Mouse (Mus musculus) midbrain, embryonic 16.5 days (tissue): ENCODE data around the gene Ankrd12. TPM values are rescaled to one million over a fixed set of nuclear protein-coding genes. Genes with fewer than 3 reads are reported as not detected.

Experiments
- ATAC-seq: fragments of 200-750 bp; cut with Nextera tagmentation; 2 replicates; pipeline ENCODE4 v1.8.0; 2017; ENCODE audit warnings: moderate TSS enrichment
- H3K27ac ChIP-seq: fragments of 300-500 bp; sonication (generic); 2 replicates; pipeline ENCODE4 v1.5.1; 2014; ENCODE audit warnings: mild to moderate bottlenecking, low read length, mixed read lengths
- H3K27me3 ChIP-seq: fragments of 300-500 bp; sonication (generic); 2 replicates; pipeline ENCODE4 v1.6.1; 2014; ENCODE audit warnings: low read depth, low read length, mixed read lengths; ENCODE audit not compliant: control insufficient read depth, insufficient read depth
- H3K36me3 ChIP-seq: fragments of 300-500 bp; sonication (generic); 2 replicates; pipeline ENCODE4 v1.6.1; 2014; ENCODE audit warnings: mild to moderate bottlenecking, low read length, moderate library complexity, mixed read lengths; ENCODE audit not compliant: control insufficient read depth, insufficient read depth
- H3K4me1 ChIP-seq: fragments of 300-500 bp; sonication (generic); 2 replicates; pipeline ENCODE4 v1.6.1; 2014; ENCODE audit warnings: mild to moderate bottlenecking, low read length, mixed read lengths; ENCODE audit not compliant: control insufficient read depth, insufficient read depth
- H3K4me2 ChIP-seq: fragments of 300-500 bp; sonication (generic); 2 replicates; pipeline ENCODE4 v1.6.1; 2014; ENCODE audit warnings: mild to moderate bottlenecking, low read length, mixed read lengths
- H3K4me3 ChIP-seq: fragments of 300-500 bp; sonication (generic); 2 replicates; pipeline ENCODE4 v1.5.1; 2014; ENCODE audit warnings: low read depth, mild to moderate bottlenecking, low read length, moderate library complexity, mixed read lengths
- H3K9ac ChIP-seq: fragments of 300-500 bp; sonication (generic); 2 replicates; pipeline ENCODE4 v1.6.1; 2014; ENCODE audit warnings: low read depth, low read length, mixed read lengths
- H3K9me3 ChIP-seq: fragments of 300-500 bp; sonication (generic); replicated peaks from 2 replicates; pipeline ENCODE4 v1.6.1; 2014; ENCODE audit warnings: mild to moderate bottlenecking, low read length, mixed read lengths; ENCODE audit not compliant: control insufficient read depth, poor library complexity, severe bottlenecking
- WGBS: fragments of 180-500 bp; shearing (Covaris S2); extraction: QIAGEN DNeasy Blood & Tissue Kit; methylation state at CpG from one replicate; pipeline ENCODE4 v1.1.7; 2014; 5-methylcytosine and 5-hydroxymethylcytosine counted together
- polyA plus RNA-seq: library from polyadenylated mRNA; unstranded; fragments of >200 nt; fragmentation: Nextera tagmentation; extraction: Ambion mirVana; gene quantifications from 2 replicates; pipeline ENCODE4 v1.2.1, GENCODE M21; 2015

Gene Ankrd12
- polyA plus RNA-seq, 1 experiment from 2014 or later: 198 TPM

DNA sequence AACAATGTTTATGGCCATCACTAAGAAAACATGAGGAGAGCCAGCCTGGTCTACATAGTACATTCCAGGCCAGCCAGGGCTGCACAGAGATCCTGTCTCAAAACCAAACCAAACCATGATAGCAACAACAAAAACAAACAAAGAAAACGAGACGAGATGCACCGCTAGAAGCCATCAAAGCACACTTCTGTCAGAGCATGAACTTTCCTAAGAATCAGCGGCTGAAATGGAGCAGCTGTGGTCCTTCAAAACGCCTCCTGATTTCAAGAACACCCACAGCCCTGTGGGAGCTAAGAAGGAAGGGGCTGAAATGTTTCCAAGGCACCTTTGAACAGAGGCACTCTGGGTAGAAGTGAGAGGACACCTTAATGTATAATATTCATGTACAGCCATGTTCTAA, 152.7 kb downstream of the Ankrd12 start:
- Histone ChIP-seq H3K4me2 (no peak overlapping the region), H3K9me3 (no peaks in the 10 kb centered on the region), H3K36me3 (peaks cover 23% of the 10 kb centered on the region), H3K4me1 (no peaks in the 10 kb centered on the region), H3K27me3 (no peaks in the 10 kb centered on the region), H3K4me3 (no peak overlapping the region), H3K9ac (no peak overlapping the region), H3K27ac (no peak overlapping the region)
- WGBS: 73% methylated on average over 5 of the region's 5 CpGs
- ATAC-seq: no peak

GRCm38 (mm10) chr17:65921975-65922374, 154.9 kb downstream of the Ankrd12 start:
- Histone ChIP-seq H3K36me3 (peaks cover 13% of the 10 kb centered on the region), H3K4me1 (no peaks in the 10 kb centered on the region), H3K9ac (no peak overlapping the region), H3K27ac (no peak overlapping the region), H3K9me3 (no peaks in the 10 kb centered on the region), H3K27me3 (no peaks in the 10 kb centered on the region), H3K4me3 (no peak overlapping the region), H3K4me2 (no peak overlapping the region)
- WGBS: 69% methylated on average over 6 of the region's 6 CpGs
- ATAC-seq: no peak

GRCm38 (mm10) chr17:65919235-65919634, 157.7 kb downstream of the Ankrd12 start:
- no peaks in the 10 kb centered on the region for H3K9me3 ChIP-seq
- H3K9ac ChIP-seq: no peak overlapping the region
- H3K27me3 ChIP-seq: no peaks in the 10 kb centered on the region
- no peak for ATAC-seq
- 78% methylated on average over 3 of the region's 3 CpGs for WGBS
- H3K4me1 ChIP-seq: no peaks in the 10 kb centered on the region
- no peak overlapping the region for H3K4me3 ChIP-seq
- no peak overlapping the region for H3K4me2 ChIP-seq
- H3K27ac ChIP-seq: no peak overlapping the region
- H3K36me3 ChIP-seq: 0 out of 2 replicates have a peak, but pooled peaks cover 2% of the 10 kb centered on the region

DNA sequence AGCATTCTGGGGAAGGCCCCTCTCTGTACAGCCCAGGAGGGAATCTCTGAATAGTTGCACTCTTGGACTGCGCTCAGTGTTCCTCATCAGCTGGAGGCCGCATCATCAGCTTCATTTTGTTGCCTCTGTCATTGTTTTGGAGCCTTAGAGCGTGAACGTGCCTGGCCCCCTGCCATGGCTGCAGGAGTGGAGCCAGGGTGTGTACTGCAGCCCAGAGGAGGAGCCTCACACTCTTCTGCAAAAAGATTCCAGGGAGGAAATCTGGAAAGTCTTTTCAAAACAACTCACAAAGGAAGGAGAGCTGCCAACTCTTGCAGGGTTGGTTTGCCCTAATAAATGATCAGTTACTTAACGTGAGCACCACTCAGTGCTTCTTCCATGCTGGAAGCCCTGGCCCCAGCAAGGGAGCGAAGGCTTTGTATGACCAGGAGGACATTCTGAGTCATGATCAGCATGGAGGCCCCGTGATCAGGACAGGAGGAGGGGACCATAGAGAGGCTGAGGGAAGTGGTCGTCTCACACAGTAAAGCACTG, 160.7 kb downstream of the Ankrd12 start:
- Histone ChIP-seq H3K4me2 (no peak overlapping the region), H3K9ac (no peak overlapping the region), H3K9me3 (no peaks in the 10 kb centered on the region), H3K27me3 (no peaks in the 10 kb centered on the region), H3K4me3 (no peak overlapping the region), H3K4me1 (no peaks in the 10 kb centered on the region), H3K27ac (peak overlapping the region; percentile 60), H3K36me3 (no peaks in the 10 kb centered on the region)
- 15% methylated on average over 8 of the region's 8 CpGs for WGBS
- peak; percentile 85 for ATAC-seq

Other genes starting within 250 kb of the Ankrd12 start
- 50.2 and 51.6 TPM in 2 replicates for gene Ralbp1, start 191.3 kb downstream of the Ankrd12 start, polyA plus RNA-seq
- gene Twsg1, start 125.9 kb downstream of the Ankrd12 start, polyA plus RNA-seq: 47.1 and 54.0 TPM in 2 replicates
- 345 and 357 TPM in 2 replicates for gene Ndufv2, start 24.5 kb upstream of the Ankrd12 start, polyA plus RNA-seq
- 45.5 and 50.2 TPM in 2 replicates for gene Washc1, start 34.5 kb upstream of the Ankrd12 start, polyA plus RNA-seq
- gene Ddx11, start 46.4 kb upstream of the Ankrd12 start, polyA plus RNA-seq: 4.0 and 4.5 TPM in 2 replicates